Mouse (Mus musculus) T-helper 1 cell (primary cell): ENCODE measurements at regions not wholly inside any gene's neighbourhood (a gene's known extent, or its start where the extent isn't known, plus 50 kb on each side); places are given as distances from the start of the nearest gene placed in this dataset.

Experiments used
- in situ Hi-C: fragments of 300-600 bp; cut with MboI, MseI; formaldehyde crosslinking; loops from one replicate; pipeline ENCODE4 v1.15.1; 2025; ENCODE audit warnings: high pct_unique_total_duplicates

DNA sequence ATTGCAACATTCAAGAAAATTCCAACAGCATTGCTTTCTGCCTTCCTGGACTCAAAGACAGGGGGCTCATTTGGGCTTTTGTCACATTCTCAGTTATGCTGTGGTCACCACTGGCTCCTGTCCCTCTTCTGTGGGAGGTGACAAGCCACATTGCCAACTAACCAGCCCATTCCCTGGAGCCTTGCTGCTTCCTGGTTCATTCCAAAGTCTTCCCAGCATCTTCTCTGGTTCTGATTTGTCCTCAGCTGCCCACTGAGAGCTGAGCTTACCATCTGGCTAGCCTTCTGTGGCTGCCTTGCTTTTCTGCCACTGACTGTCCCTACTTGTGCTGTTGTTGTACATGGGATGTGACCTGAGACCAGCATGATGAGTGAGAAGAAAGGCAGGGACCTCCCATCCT is 111.0 kb downstream of the Cxcl12 start:
- in situ Hi-C loops, result loop anchor here (10.0 kb wide), 1 partner anchor 346 kb away; no protein-coding TSS in a partner anchor

DNA sequence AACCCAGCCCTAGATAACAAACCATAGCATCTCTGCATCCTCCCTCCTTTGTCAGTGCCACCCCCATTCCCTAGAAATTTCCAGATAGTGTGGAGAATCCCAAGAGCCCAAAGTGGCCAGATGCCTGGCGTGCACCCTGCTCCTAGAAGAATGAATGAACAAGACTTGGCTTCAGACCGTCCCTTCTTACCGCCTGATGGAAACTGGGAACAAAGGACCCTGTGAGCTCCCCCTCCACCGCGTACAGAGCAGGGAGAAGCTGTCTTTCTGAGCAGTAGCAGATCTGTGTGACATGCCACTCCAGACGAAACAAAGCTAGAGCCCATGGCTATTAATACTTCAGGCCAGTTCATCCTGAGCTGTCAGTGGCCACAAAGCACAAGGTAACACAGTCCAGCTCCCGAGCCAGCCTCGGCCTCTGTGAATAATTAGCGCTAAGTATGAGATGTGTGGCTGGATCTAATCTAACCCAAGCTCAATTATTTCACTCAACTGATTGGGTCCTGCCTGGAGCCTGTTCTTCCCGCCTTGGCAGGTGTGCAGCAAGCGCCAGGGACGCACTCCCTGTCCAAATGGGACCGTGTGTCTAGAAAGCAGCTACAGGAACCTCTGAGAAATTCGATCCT is 111.6 kb downstream of the Cxcl12 start:
- in situ Hi-C loops, result loop anchor here (10.0 kb wide), 1 partner anchor 345 kb away; no protein-coding TSS in a partner anchor

DNA sequence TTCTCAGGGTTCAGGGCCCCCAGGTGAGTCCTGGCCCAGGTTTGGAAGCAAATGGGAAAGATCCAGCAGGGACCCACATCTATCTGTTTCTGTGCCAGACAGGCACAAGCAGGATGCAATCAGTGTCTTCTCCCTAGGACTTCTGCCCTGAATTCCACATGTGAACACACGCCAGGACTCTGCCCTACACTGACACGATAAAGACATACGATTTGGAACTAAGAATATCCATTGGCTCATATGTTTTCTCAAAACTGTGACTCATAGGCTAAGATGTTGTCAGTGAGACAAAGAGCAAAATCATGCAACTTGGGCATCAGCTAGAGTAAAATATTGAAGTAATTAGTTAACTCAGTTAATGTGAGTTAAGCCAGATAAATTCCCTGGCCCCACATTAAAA is 112.6 kb downstream of the Cxcl12 start:
- in situ Hi-C loops, result no loop called here

DNA sequence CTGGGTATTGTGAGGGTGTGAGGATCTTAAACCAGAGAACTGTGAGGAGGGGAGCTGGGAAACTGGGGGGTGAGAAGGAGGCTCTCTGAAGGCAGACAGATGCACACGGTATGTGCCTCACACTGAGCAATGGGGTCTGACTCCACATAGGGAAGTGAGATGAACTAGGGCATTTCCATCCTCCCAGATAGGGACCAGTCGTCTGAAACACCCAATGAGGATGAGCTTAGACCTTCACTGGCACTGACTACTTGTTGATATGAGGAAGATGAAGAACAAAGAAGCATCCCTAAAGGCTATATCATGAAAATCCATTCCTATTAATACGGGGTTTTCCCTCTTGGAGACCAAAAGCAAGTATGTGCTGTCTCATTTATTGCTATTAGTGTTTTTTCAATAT is 115.3 kb downstream of the Cxcl12 start:
- in situ Hi-C loops, result no loop called here

DNA sequence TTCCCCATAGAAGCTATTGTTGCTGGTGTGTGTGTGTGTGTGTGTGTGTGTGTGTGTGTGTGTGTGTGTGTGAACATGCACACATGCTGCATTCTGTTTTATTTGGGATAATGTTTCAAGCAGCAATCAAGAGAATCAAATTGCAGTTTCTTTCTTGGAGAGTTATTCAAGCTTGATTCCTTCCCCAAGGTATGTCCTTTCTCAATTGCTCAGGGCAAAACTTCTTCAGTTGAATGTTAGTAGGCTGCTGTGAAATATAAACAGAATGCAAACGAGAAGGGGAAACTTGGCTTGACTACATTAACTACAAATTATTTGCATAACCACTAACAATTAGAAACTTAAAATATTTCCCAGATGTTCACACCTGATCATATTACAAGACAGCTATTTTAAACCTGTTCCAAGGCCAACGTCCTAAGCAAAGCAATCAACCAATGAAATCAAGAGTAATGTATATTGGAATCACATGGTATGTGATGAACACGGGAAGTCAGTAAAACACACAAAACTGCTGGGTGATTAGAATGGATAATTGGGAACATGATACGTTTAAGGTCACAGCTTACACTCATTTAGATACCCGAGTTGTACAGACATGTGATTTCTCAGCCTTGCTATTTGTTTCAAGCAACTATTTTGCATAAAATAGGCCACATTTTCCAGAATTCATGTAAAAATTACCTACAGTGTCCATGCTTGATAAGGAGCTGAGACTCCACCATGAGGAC is 116.2 kb downstream of the Cxcl12 start:
- in situ Hi-C loops, result no loop called here

DNA sequence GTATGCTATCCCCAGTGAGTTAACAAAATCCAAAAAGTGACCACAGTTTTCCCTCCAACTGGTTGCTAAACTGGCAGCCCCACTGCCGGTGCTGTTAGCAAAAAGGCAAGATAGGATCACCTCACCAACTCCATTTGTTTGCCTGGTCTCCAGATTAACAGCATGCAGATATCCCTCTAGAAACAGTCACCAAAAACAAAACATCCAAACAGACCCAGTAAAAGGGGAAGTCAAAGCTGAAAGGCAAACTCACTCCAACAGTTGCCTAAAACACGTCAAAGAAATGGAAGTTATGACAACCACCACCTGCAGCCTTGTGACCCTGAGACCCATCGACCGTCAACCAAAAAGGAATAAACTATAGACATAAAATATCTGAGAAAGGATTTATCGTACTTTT is 119.1 kb downstream of the Cxcl12 start:
- in situ Hi-C loops, result no loop called here

DNA sequence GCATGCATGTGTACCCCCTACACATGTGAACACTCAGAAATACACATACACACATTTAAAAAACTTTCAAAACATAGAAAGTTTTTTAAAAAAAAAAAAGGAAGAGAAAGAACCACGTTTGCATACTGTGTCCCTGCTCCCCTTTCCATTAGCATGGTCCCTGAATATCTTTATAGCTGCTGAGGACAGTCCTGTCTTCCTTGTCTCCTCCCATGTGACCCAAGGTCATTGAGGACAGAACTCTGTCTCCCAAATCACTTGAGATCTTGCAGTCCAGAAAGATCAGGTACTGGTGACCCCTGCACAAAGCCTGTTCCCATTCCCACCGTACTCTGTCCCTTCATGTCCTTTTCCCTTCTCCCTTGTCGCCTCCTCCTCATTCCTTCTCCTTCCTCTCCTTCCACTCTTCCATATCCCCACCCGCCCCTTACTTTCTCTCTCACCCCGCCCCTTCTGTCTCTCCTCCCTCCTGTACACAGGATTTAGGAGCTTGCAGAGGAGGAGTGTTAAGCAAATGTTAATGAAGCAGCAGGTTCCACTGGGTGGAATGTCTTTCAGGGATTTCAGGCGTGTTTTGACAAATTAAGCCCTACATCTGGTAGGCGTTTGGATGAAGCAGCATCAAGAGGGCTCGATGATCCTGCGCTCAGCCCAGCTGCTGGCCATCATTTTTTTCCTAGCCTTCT is 125.6 kb downstream of the Cxcl12 start:
- in situ Hi-C loops, result no loop called here

DNA sequence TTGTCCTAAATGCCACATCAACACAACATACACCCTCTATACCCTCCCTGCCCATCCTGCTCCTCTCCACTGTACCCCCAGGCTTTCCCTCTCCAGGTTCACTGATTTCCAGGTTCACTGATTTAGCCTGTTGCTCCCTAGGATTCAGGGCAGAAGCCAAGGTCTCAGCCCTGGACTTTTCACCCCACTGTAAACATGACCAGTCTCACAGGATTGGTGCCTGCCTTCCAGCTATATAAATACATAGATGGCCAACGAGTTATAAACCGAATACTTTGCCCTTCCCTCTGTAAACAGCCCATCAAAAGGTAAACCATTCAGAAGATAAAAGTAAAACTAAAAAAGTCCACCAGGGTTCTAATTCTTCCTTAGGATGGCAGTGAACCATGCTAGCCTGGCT is 129.6 kb downstream of the Cxcl12 start:
- in situ Hi-C loops, result no loop called here

DNA sequence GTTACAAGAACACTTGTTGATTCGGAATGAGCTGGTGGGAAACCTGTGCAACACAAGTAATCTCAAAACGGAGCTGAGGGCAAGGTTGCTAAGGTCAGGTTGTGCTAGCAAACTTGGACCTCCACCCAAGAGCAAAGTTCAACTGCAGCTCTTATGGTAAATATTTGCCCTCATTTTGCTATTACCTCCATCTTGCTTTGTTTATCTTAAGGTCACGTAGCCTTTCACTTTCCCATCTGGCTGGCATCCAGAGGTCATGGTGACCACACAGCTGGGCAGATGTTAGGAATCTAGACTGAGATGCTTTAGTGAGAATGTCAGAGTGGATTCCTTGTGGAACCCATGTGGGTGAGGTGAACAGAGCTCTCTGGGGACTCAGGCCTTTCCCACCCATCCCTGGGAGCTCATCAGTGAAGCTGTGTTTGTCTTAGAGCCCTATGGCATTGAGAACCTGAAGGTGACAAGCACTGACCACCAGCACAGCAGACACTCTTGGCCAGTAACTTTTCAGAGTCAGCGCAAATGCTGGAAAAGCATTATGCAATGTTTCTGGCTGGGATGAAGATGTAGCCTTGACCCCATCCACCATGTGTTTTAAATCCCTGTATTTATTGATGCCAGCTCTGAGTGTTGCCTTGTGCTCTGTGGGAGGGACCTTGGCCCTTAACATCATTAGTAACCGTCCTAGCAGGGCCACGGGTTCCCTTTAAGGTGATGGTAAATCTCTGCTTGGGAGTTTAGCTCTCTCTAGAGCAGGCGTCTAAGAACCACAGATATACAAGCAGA is 131.4 kb downstream of the Cxcl12 start:
- in situ Hi-C loops, result no loop called here

DNA sequence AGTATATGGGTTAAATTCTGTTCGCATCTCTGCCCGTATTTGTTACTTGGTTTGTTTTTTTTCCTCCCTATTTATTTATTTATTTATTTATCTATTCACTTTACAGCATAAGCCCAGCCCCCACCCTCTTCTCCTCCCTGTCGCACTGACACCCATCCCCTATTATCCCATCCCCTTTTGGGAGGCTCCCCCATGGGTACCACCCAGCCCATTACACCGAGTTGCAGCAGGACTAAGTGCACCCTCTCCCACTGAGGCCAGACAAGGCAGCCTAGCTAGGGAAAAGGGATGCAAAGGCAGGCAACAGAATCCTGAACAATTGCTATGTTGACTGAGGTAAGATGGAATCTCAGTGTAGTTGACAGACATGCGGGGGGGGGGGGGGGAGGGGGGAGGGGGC is 135.0 kb downstream of the Cxcl12 start:
- in situ Hi-C loops, result no loop called here

DNA sequence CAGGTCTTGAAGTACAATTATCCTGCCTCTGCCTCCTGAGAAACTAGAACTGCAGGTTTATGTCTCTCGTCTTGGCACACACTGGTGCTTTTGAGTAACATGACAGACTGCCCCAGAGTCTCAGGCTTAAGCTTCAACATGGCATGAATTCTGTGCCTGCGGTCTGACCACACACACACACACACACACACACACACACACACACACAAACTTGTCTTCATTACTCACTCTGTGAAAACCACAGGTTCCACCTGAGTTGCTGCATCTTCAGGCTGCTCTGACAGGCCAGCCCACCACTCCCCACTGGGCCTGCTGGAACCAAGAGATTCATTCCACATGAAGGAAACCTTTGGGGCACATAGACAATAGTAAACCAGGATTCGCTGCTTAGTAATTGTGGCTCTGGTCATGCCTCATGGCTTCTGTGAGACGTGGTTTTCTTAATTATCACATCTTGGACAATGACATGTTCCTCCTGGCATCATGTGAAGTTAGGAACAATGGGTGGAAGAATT is 137.5 kb downstream of the Cxcl12 start:
- in situ Hi-C loops, result no loop called here

DNA sequence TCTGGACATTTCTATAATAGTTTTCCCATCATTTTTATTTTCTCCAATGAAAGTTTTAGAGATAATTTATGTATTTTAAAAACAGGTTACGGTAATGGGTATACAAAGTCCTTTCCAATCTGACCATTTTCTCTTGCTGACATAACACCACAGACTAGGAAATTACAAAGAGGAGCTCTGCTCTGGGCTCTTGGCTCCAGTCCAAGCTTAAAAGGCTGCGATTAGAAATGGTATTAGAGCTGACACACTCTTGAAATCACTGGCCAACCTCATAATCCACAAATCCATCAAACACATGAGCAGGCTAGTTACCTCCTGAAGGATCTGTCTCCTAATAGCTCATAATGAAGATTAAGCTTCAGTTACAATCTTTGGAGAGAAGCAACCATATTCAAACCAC is 140.3 kb downstream of the Cxcl12 start:
- in situ Hi-C loops, result no loop called here

DNA sequence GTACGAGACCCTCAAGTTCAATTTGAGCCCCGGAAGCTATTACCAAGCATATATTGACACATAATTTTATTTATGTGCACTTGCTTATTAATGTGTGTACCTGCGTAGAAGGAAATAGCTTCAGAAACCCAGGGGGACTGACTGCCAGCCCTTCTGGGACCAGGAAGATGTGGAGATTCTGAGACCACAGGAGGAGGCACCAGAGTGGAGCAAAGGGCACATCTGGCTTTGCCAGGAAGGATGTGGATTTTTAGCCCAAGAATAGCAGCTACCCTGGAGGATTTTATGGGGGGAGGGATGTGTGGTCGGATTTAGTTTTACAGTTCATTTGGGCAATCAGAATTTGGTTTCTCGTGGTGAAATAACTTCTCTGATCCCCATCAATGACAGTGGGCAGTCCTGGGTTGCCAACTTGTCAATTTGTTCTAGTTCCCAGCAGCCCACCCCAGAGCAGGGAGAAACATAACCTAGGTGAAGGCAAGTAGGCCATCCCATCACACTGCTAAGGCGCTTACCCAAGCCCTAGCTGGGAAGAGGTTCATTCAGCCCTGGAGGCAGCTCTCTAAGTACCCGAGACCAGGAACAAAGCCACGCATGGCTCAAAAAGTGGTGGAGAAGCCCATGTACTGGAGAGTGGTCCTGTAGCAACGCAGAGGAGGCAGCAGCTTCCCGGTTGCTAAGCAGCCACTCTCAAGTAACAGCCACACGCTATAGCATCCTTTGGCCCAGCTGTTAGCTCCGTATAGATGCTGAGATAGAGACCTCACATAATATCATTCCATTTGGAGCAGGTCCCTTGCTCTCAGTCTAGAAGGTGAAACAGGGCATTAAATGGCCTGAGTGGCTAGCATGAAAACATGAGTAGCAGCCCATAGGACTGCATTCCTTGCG is 144.8 kb downstream of the Cxcl12 start:
- in situ Hi-C loops, result loop anchor here (10.0 kb wide), 1 partner anchor 948 kb away; no protein-coding TSS in a partner anchor

DNA sequence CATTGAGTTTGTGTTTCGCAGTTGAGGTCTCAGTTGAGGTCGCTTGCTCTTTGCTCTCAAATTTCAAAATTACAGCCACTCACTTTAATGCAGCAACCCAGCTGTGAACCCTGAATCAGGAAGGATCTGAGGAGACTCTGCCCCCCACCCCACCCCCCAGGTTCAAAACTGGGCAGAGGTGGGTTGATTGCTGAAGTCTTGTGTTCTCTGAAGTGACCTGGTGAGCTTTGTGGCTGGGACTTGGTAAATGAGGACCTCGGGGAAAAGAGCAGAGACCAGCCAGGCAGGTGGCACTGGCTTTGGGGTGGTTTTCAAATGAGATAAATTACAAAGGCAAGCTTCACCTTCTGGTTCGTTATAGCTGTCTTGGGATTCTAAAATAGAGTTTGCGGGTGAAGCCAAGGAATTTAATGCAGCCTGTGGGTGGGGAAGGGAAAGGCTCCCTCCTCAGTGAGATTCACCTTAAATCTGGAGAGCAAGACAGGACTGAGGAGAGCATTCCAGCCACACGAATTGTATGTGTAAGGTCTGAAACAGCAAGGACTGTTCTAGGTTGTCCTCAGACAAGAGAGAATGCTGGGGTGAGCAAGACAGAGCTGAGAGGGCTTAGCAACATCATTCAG is 145.7 kb downstream of the Cxcl12 start:
- in situ Hi-C loops, result loop anchor here (10.0 kb wide), 1 partner anchor 949 kb away; no protein-coding TSS in a partner anchor

DNA sequence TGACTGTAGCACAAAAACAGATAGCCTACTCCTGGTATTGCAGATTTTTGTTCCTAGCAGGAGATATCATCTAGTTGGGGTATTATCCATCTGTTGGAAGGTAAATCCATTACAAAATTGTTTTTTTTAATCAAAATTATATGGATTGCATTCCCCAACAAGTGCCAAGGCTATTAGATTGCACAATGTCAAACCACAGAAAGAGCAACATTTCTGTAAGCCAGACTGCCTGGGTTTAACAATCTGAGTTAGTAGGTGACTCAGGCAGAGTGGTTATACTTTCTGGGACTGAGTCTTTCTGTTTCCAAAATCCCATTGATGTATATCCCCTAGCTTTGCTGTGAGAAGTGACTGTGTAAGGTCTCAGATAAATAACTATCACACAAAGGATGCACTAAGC is 155.0 kb downstream of the Cxcl12 start:
- in situ Hi-C loops, result no loop called here

DNA sequence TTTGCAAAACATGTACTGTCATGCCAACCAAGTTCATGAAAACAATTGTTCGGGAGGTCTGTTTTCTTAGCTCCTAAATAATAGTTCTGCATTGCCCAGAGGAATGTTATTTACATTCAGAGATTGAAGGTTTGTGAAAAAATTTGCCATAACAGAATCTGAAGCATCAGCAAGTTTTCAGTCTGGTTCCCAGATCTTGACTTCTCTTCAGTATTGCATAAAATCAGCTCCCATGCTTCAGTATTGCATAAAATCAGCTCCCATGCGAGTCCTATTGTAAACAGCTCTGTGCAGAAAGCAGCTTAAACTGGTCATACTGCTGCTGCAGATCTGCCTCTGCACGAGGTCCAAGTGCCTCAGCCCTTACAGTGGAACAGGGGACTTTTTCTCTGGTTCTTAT is 155.5 kb downstream of the Cxcl12 start:
- in situ Hi-C loops, result no loop called here

DNA sequence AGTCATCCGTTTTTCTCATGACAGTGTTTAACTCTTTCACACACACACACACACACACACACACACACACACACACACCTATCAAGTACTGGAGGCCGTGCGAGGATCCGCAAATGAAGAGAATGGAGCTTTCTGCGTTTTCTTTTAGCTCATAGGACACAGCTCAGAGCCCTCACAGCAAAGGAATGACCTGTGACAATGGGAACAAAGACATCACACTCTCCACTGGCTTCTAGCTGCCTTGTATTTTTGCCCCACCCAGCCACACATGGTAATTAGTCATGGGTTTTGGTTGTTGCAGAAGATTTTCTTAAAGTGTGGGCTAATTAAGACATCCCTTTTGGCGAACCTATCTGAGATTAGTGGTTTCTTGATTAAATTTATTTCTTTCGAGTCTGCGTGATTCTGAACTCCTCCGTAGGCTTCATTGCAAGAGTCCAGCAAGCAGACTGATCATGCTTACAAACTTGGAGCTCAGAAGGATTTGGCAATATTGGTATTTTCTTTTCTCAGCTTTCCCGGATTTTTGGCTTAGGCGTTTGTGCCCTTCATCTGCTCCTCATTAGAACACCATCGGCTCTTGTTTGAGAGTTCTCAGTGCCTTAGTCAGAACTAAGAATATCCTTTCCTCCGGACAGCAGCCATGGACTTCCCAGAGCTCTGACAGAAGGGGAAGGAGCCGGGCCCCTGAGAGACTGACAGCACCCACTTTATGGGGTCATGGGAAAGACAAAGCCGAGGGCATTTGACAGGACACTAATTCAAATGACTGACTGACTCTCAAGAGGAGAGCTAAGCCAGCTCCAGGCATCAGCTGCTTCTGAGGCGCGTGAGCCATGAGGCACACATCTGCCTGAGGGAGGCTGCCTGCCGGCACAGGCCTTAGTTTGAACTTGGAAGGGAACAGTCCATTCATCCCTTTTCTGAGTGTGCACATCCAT is 158.8 kb downstream of the Cxcl12 start:
- in situ Hi-C loops, result no loop called here

DNA sequence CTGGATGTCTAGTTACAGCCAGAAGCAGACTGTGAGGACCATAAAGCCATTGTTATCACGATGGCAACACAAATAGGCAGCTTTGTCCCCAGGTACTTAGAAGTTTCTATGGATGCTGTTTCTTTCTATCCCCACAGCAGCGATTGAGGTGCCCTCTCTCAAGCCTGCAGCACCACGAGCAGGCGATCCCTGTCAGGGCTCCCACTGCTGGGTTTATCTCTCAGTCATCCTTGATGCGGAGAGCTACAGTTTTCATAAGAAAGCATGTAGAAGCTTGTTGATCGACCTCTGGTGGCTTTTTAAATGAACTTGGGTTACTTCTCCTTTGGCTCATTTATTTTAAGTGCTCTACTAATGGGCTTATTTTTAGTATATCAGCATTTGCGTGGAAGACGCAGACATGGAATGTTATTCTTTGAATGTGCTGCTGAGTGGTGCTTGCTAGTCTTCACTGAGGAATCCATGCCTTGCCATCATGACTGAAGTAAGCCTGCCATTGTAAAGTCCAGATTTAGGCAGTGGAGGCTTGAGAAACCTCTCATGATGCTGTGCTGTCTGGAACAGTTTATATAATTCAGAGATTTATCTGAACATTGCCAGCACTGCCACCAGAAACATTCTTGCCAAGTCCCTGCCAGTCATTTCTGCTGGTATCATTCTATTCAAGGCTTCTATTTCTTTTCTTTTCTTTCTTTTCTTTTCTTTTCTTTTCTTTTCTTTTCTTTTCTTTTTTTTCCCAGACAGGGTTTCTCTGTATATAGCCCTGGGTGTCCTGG is 161.0 kb downstream of the Cxcl12 start:
- in situ Hi-C loops, result no loop called here
